ENCODE assay signal across 19 mouse cellular contexts in the genomic region with DNA sequence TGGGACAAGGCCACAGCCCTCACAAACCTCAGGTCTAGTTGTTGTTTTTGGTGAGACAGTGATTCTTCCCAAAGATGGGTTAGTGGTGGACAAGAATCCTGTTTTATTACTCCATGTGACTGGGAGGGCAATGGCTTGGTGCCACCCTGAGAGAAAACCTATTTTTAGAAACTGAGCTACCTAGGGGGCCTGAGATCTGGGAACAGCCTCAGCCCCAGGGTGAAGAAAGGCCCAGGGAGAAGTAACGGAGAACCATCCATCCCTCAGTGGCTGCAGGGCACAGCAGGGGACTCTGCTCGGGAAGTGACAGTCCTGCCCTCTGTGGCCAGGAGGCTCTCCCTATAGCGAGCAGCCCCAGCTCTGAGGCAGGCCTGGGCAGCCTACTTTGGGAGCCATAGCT. TPM values are rescaled to one million over a fixed set of nuclear protein-coding genes. Genes with fewer than 3 reads are reported as not detected.
A peak's percentile ranks its signal among the peaks of the same experiment; 100 is the strongest.
DNase-seq lines count a peak whose midpoint lies in the region; ATAC-seq and TF ChIP-seq lines count a peak whose summit lies in the region.
"Had no signal": no experiment of that assay in that cellular context is flagged by ENCODE, and none has a peak within 500 bp of the region (broad histone marks: within the 10 kb centered on the region; RNA-seq: fewer than 3 reads in every experiment).

No protein-coding gene starts in this region.

- no peak for DNase-seq in midbrain, embryonic 10.5 days (ENCODE audit: low spot score)
- DNase-seq in thymus, adult 18-20 months: no peak
- DNase-seq: cerebellum, postnatal 10 days; embryo, embryonic 11 days; gastrocnemius, postnatal 14 days; right cerebral cortex, postnatal 14 days; thymus, postnatal 4 days had no signal

- TF ChIP-seq CTCF in intestine, postnatal 0 days (IDR thresholded peaks at IDR 0.05; ENCODE audit: low read depth): no peak

- no peaks in the 10 kb centered on the region for H3K36me3 ChIP-seq in forebrain, embryonic 16.5 days (ENCODE audit: control insufficient read depth, insufficient read depth)
- no peaks in the 10 kb centered on the region for H3K36me3 ChIP-seq in forebrain, embryonic 13.5 days (ENCODE audit: poor library complexity, severe bottlenecking)
- no peaks in the 10 kb centered on the region for H3K36me3 ChIP-seq in intestine, embryonic 16.5 days (ENCODE audit: control insufficient read depth, insufficient read depth, low read length)
- H3K36me3 ChIP-seq in intestine, embryonic 15.5 days: no peaks in the 10 kb centered on the region
- no peaks in the 10 kb centered on the region for H3K36me3 ChIP-seq in midbrain, embryonic 10.5 days
- H3K36me3 ChIP-seq in midbrain, embryonic 13.5 days: no peaks in the 10 kb centered on the region
- no peaks in the 10 kb centered on the region for H3K36me3 ChIP-seq in intestine, postnatal 0 days (ENCODE audit: control insufficient read depth, insufficient read depth)
- H3K36me3 ChIP-seq: forebrain, embryonic 15.5 days had no signal

- no peak overlapping the region for H3K27ac ChIP-seq in forebrain, embryonic 16.5 days (ENCODE audit: low read length)
- no peak overlapping the region for H3K27ac ChIP-seq in forebrain, embryonic 13.5 days
- H3K27ac ChIP-seq in intestine, embryonic 16.5 days (ENCODE audit: low read length): no peak overlapping the region
- H3K27ac ChIP-seq in intestine, embryonic 15.5 days: no peak overlapping the region
- peak overlapping the region; percentile 13; the same call in 1 of the 2 replicates for H3K27ac ChIP-seq in midbrain, embryonic 10.5 days (replicated peaks)
- H3K27ac ChIP-seq in midbrain, embryonic 13.5 days: no peak overlapping the region
- no peak overlapping the region for H3K27ac ChIP-seq in intestine, postnatal 0 days (ENCODE audit: low read depth, low read length)
- H3K27ac ChIP-seq: forebrain, embryonic 15.5 days; stomach, postnatal 0 days had no signal

- 19% methylated on average over 3 of the region's 3 CpGs for WGBS in forebrain, embryonic 16.5 days
- WGBS in forebrain, embryonic 13.5 days: 10% methylated on average over 3 of the region's 3 CpGs
- WGBS in intestine, embryonic 16.5 days: 30% methylated on average over 3 of the region's 3 CpGs
- WGBS in intestine, embryonic 15.5 days: 47% methylated on average over 3 of the region's 3 CpGs
- 18% methylated on average over 3 of the region's 3 CpGs for WGBS in midbrain, embryonic 10.5 days
- WGBS in midbrain, embryonic 13.5 days: 15% methylated on average over 3 of the region's 3 CpGs
- WGBS in intestine, postnatal 0 days: 35% methylated on average over 3 of the region's 3 CpGs

- H3K4me1 ChIP-seq in forebrain, embryonic 16.5 days (replicated peaks; ENCODE audit: control insufficient read depth, insufficient read depth, low read length): no peaks in the 10 kb centered on the region
- no peaks in the 10 kb centered on the region for H3K4me1 ChIP-seq in forebrain, embryonic 13.5 days
- H3K4me1 ChIP-seq in intestine, embryonic 16.5 days (ENCODE audit: control insufficient read depth, insufficient read depth, low read length): peaks cover 28% of the 10 kb centered on the region; the same call in 1 of the 2 replicates
- peaks cover 24% of the 10 kb centered on the region; the same call in 1 of the 2 replicates for H3K4me1 ChIP-seq in intestine, embryonic 15.5 days (replicated peaks)
- peaks cover 29% of the 10 kb centered on the region for H3K4me1 ChIP-seq in midbrain, embryonic 10.5 days
- H3K4me1 ChIP-seq in midbrain, embryonic 13.5 days (replicated peaks): peaks cover 10% of the 10 kb centered on the region
- H3K4me1 ChIP-seq in intestine, postnatal 0 days (replicated peaks; ENCODE audit: control insufficient read depth, insufficient read depth, low read length): peaks cover 9% of the 10 kb centered on the region
- H3K4me1 ChIP-seq: forebrain, embryonic 15.5 days had no signal

- H3K9ac ChIP-seq in forebrain, embryonic 16.5 days (replicated peaks; ENCODE audit: low read depth, low read length): 0 out of 2 replicates have a peak overlapping the region, but pooled peaks have one; percentile 13
- no peak overlapping the region for H3K9ac ChIP-seq in forebrain, embryonic 13.5 days
- 0 out of 2 replicates have a peak overlapping the region, but pooled peaks have one; percentile 24 for H3K9ac ChIP-seq in intestine, embryonic 16.5 days (ENCODE audit: low read depth, low read length)
- H3K9ac ChIP-seq in intestine, embryonic 15.5 days: no peak overlapping the region
- no peak overlapping the region for H3K9ac ChIP-seq in midbrain, embryonic 13.5 days (replicated peaks)
- H3K9ac ChIP-seq in intestine, postnatal 0 days (ENCODE audit: low read depth, low read length): no peak overlapping the region
- H3K9ac ChIP-seq: forebrain, embryonic 15.5 days had no signal

- no peaks in the 10 kb centered on the region for H3K27me3 ChIP-seq in forebrain, embryonic 16.5 days (replicated peaks; ENCODE audit: control insufficient read depth, insufficient read depth, low read length)
- no peaks in the 10 kb centered on the region for H3K27me3 ChIP-seq in forebrain, embryonic 13.5 days
- no peaks in the 10 kb centered on the region for H3K27me3 ChIP-seq in intestine, embryonic 16.5 days (replicated peaks; ENCODE audit: control insufficient read depth, insufficient read depth, low read length)
- H3K27me3 ChIP-seq in intestine, embryonic 15.5 days (replicated peaks): no peaks in the 10 kb centered on the region
- no peaks in the 10 kb centered on the region; the same call in 1 of the 2 replicates for H3K27me3 ChIP-seq in midbrain, embryonic 10.5 days (ENCODE audit: low read depth, poor library complexity, severe bottlenecking)
- no peaks in the 10 kb centered on the region for H3K27me3 ChIP-seq in midbrain, embryonic 13.5 days
- H3K27me3 ChIP-seq in intestine, postnatal 0 days (replicated peaks; ENCODE audit: control insufficient read depth, insufficient read depth, low read length): no peaks in the 10 kb centered on the region
- H3K27me3 ChIP-seq: forebrain, embryonic 15.5 days had no signal

- H3K4me3 ChIP-seq in forebrain, embryonic 16.5 days (replicated peaks; ENCODE audit: low read length): no peak overlapping the region
- no peak overlapping the region for H3K4me3 ChIP-seq in forebrain, embryonic 13.5 days
- no peak overlapping the region for H3K4me3 ChIP-seq in intestine, embryonic 16.5 days (ENCODE audit: low read length)
- no peak overlapping the region for H3K4me3 ChIP-seq in intestine, embryonic 15.5 days (replicated peaks)
- H3K4me3 ChIP-seq in midbrain, embryonic 10.5 days: no peak overlapping the region
- H3K4me3 ChIP-seq in midbrain, embryonic 13.5 days (replicated peaks): no peak overlapping the region
- H3K4me3 ChIP-seq in intestine, postnatal 0 days (ENCODE audit: low read depth, low read length): no peak overlapping the region
- H3K4me3 ChIP-seq: forebrain, embryonic 15.5 days had no signal

- no peak for ATAC-seq in forebrain, embryonic 16.5 days
- no peak for ATAC-seq in forebrain, embryonic 13.5 days
- no peak for ATAC-seq in intestine, embryonic 16.5 days
- ATAC-seq in intestine, embryonic 15.5 days: no peak
- ATAC-seq in midbrain, embryonic 13.5 days: no peak
- 0 out of 2 replicates have a peak, but pooled peaks have one; percentile 6 for ATAC-seq in intestine, postnatal 0 days
- ATAC-seq: forebrain, embryonic 15.5 days; lung, postnatal 0 days had no signal

- no peaks in the 10 kb centered on the region for H3K9me3 ChIP-seq in forebrain, embryonic 16.5 days (ENCODE audit: control insufficient read depth, low read length)
- no peaks in the 10 kb centered on the region for H3K9me3 ChIP-seq in forebrain, embryonic 13.5 days (replicated peaks)
- H3K9me3 ChIP-seq in intestine, embryonic 16.5 days (ENCODE audit: control insufficient read depth, low read length): no peaks in the 10 kb centered on the region; the same call in 1 of the 2 replicates
- H3K9me3 ChIP-seq in intestine, embryonic 15.5 days: no peaks in the 10 kb centered on the region
- H3K9me3 ChIP-seq in midbrain, embryonic 10.5 days (replicated peaks): no peaks in the 10 kb centered on the region
- no peaks in the 10 kb centered on the region for H3K9me3 ChIP-seq in midbrain, embryonic 13.5 days
- 0 out of 2 replicates have a peak, but pooled peaks cover 2% of the 10 kb centered on the region for H3K9me3 ChIP-seq in intestine, postnatal 0 days (ENCODE audit: control insufficient read depth)
- H3K9me3 ChIP-seq: forebrain, embryonic 15.5 days had no signal

- no peak overlapping the region for H3K4me2 ChIP-seq in forebrain, embryonic 16.5 days (ENCODE audit: low read length)
- no peak overlapping the region for H3K4me2 ChIP-seq in forebrain, embryonic 13.5 days
- H3K4me2 ChIP-seq in intestine, embryonic 16.5 days (ENCODE audit: low read depth, low read length): no peak overlapping the region
- H3K4me2 ChIP-seq in intestine, embryonic 15.5 days (replicated peaks): no peak overlapping the region
- H3K4me2 ChIP-seq in midbrain, embryonic 13.5 days (replicated peaks): no peak overlapping the region
- H3K4me2 ChIP-seq in intestine, postnatal 0 days (replicated peaks; ENCODE audit: low read depth): no peak overlapping the region
- H3K4me2 ChIP-seq: forebrain, embryonic 15.5 days had no signal

RNA-seq across cellular contexts. Expression of a gene that starts 6.8 kb away (rescaled TPM):
- 0.32 TPM in 1 of 2 replicates, not detected in the other for polyA plus RNA-seq in forebrain, embryonic 16.5 days (2015; fragmentation: Nextera tagmentation; extraction: Ambion mirVana)
- not detected in 2 replicates for polyA plus RNA-seq in forebrain, embryonic 13.5 days (2015; fragmentation: Nextera tagmentation; extraction: Ambion mirVana)
- not detected in 2 replicates for polyA plus RNA-seq in intestine, embryonic 16.5 days (2015; fragmentation: Nextera tagmentation; extraction: Ambion mirVana)
- not detected in 2 replicates for polyA plus RNA-seq in intestine, embryonic 15.5 days (2015; fragmentation: Nextera tagmentation; extraction: Ambion mirVana)
- polyA plus RNA-seq in midbrain, embryonic 10.5 days (2016; fragmentation: Nextera tagmentation; extraction: Ambion mirVana): 0.09 TPM in 1 of 2 replicates, not detected in the other
- 0.12 TPM in 1 of 2 replicates, not detected in the other for polyA plus RNA-seq in midbrain, embryonic 13.5 days (2015; fragmentation: Nextera tagmentation; extraction: Ambion mirVana)
- not detected in 2 replicates for polyA plus RNA-seq in intestine, postnatal 0 days (2015; fragmentation: Nextera tagmentation; extraction: Ambion mirVana)
- polyA plus RNA-seq: hindbrain, embryonic 11.5 days; liver, adult 2 months; lung, postnatal 0 days; neural tube, embryonic 11.5 days; stomach, postnatal 0 days had no signal

RNA-seq across cellular contexts. Expression of a gene that starts 19.8 kb away (rescaled TPM):
- 71.0 and 77.3 TPM in 2 replicates for polyA plus RNA-seq in forebrain, embryonic 16.5 days (2015; fragmentation: Nextera tagmentation; extraction: Ambion mirVana)
- 58.5 and 61.8 TPM in 2 replicates for polyA plus RNA-seq in forebrain, embryonic 13.5 days (2015; fragmentation: Nextera tagmentation; extraction: Ambion mirVana)
- 23.9 and 24.0 TPM in 2 replicates for polyA plus RNA-seq in intestine, embryonic 16.5 days (2015; fragmentation: Nextera tagmentation; extraction: Ambion mirVana)
- polyA plus RNA-seq in intestine, embryonic 15.5 days (2015; fragmentation: Nextera tagmentation; extraction: Ambion mirVana): 27.7 and 28.4 TPM in 2 replicates
- polyA plus RNA-seq in midbrain, embryonic 10.5 days (2016; fragmentation: Nextera tagmentation; extraction: Ambion mirVana): 47.4 and 56.9 TPM in 2 replicates
- 60.8 and 66.3 TPM in 2 replicates for polyA plus RNA-seq in midbrain, embryonic 13.5 days (2015; fragmentation: Nextera tagmentation; extraction: Ambion mirVana)
- polyA plus RNA-seq in intestine, postnatal 0 days (2015; fragmentation: Nextera tagmentation; extraction: Ambion mirVana): 14.5 and 14.9 TPM in 2 replicates

Comparison
In these comparisons a context has a peak if more than half of its experiments do, and no peak if none do; other contexts are left out.
1. H3K9ac ChIP-seq: peak in forebrain, embryonic 16.5 days (single experiment) and intestine, embryonic 16.5 days (single experiment); none in forebrain, embryonic 13.5 days (single experiment), intestine, embryonic 15.5 days (single experiment), midbrain, embryonic 13.5 days (single experiment) and intestine, postnatal 0 days (single experiment).